Mouse (Mus musculus) thymus, adult 2 months (tissue): ENCODE results near the gene Pappa2. TPM values are rescaled to one million over a fixed set of nuclear protein-coding genes. Genes with fewer than 3 reads are reported as not detected.

Experiments
- DNase-seq: peaks from one replicate; pipeline ENCODE4 v3.0.0; 2021
- H3K27ac ChIP-seq: fragments of 200-500 bp; 2 replicates; pipeline ENCODE4 v1.5.1; 2012; ENCODE audit warnings: low read length, control low read depth; ENCODE audit not compliant: control insufficient read depth, insufficient read depth
- H3K27me3 ChIP-seq: fragments of 200-500 bp; 2 replicates; pipeline ENCODE4 v1.6.1; 2012; ENCODE audit warnings: mild to moderate bottlenecking, low read length, moderate library complexity, mixed read lengths; ENCODE audit not compliant: control insufficient read depth, insufficient read depth
- H3K36me3 ChIP-seq: fragments of 200-500 bp; 2 replicates; pipeline ENCODE4 v1.6.1; 2012; ENCODE audit warnings: mild to moderate bottlenecking, low read length, moderate library complexity; ENCODE audit not compliant: control insufficient read depth, insufficient read depth
- H3K4me1 ChIP-seq: fragments of 200-500 bp; replicated peaks from 2 replicates; pipeline ENCODE4 v1.6.1; 2012; ENCODE audit warnings: low read length; ENCODE audit not compliant: control insufficient read depth, insufficient read depth
- H3K4me3 ChIP-seq: fragments of 200-500 bp; 2 replicates; pipeline ENCODE4 v1.5.1; 2012; ENCODE audit warnings: mild to moderate bottlenecking, low read length, control low read depth, moderate library complexity; ENCODE audit not compliant: control insufficient read depth, insufficient read depth
- CTCF ChIP-seq: fragments of 200-500 bp; IDR thresholded peaks from 2 replicates; pipeline ENCODE4 v1.5.1; 2012; ENCODE audit warnings: mild to moderate bottlenecking, control low read depth, low read length, moderate library complexity, borderline replicate concordance; ENCODE audit not compliant: control insufficient read depth, poor library complexity, insufficient read depth; ENCODE audit errors: extremely low read depth
- POLR2A ChIP-seq: fragments of 200-500 bp; IDR thresholded peaks from 2 replicates; pipeline ENCODE4 v1.6.1; 2012; ENCODE audit warnings: mild to moderate bottlenecking, low read length, control low read depth, moderate library complexity; ENCODE audit not compliant: control insufficient read depth, poor library complexity, insufficient read depth; ENCODE audit errors: extremely low read depth
- WGBS: fragments of 180-500 bp; shearing (Covaris S2); methylation state at CpG from one replicate; pipeline ENCODE4 v1.1.7; 2018; 5-methylcytosine and 5-hydroxymethylcytosine counted together
- polyA plus RNA-seq: library from polyadenylated mRNA; depleted of rRNA; stranded (reverse); fragments of >200 nt; gene quantifications from 2 replicates; pipeline ENCODE4 v1.2.3, GENCODE M21; 2012

Pappa2 gene
- polyA plus RNA-seq, 1 experiment: 0.62 TPM

DNA sequence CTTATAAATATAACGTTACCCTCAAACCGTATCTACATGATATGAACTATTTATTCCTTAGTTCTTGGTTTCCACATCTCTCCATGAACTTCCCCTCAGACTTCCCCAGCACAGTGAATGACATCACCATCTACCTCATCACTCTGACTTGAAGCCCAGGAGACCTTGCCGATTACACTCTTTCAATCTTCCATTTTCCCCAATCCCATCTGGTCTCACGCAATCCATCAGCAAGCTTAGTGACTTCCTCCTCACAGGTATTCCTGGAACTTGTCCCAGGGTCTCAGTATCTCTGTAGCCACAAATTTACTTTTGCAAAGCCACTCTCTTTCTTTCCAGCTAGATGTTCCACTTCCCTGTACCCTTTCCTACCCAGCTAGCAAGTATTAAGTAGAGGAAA lies 209.5 kb downstream of the Pappa2 start:
- DNase-seq: no peak
- Histone ChIP-seq H3K4me3 (no peak overlapping the region), H3K27ac (no peak overlapping the region), H3K27me3 (no peaks in the 10 kb centered on the region), H3K36me3 (no peaks in the 10 kb centered on the region), H3K4me1 (no peaks in the 10 kb centered on the region)
- 96% methylated on average over 4 of the region's 4 CpGs for WGBS
- TF ChIP-seq CTCF (no peak), POLR2A (no peak)

DNA sequence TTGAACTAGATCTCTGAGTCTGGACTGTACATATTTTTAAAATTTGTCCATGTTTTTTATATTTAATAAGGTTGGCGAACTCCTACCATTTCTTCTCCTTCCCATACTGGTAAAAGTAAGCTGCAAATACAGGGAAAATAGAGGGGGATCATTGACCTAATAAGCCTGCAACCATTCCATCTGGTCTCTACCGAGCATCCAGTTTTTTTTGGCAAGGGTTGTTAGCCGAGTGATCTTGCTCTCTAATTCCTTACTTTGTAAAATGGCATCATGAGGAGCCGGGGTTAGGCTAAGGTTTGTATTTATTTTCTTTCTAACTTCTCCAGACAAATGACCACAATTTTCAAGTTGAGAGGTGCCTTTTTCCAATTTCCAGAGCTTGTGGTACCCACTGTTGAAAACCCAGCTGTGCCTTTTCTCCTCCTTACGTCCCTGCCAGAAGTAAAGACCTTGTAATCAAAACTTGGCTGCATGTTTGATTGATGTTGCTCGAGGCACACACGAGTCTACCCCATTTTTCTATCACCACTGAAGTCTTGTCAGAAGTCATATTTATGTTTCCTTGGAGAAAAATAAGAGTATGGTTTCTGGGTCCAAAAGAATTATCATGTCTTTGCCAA lies 210.1 kb downstream of the Pappa2 start:
- H3K4me3 ChIP-seq: no peak overlapping the region
- no peak for DNase-seq
- no peak for TF ChIP-seq POLR2A
- no peak for TF ChIP-seq CTCF
- no peaks in the 10 kb centered on the region for H3K36me3 ChIP-seq
- H3K27me3 ChIP-seq: no peaks in the 10 kb centered on the region
- H3K27ac ChIP-seq: no peak overlapping the region
- 87% methylated on average over 7 of the region's 7 CpGs for WGBS
- H3K4me1 ChIP-seq: no peaks in the 10 kb centered on the region

DNA sequence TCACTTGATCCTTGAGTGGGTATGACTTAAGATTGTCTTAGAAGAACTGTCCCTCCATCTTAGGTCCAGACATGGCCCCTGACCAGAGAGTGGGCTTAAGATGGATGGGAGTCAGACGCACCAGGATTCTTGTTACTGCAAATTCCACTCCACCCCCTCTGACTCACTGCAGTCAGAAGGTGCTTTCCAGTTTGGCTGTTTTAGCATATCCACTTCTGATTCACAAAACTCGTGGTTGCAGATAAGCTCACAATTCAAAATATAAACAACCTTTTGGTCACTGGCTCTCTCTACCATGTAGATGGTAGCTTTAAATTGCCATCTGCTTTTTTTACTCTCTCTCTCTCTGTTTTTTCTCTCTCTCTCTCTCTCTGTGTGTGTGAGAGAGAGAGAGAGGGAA lies 214.4 kb downstream of the Pappa2 start:
- H3K36me3 ChIP-seq: no peaks in the 10 kb centered on the region
- WGBS: 64% methylated on average over 2 of the region's 2 CpGs
- H3K27ac ChIP-seq: no peak overlapping the region
- H3K4me3 ChIP-seq: no peak overlapping the region
- TF ChIP-seq CTCF (no peak), POLR2A (no peak)
- no peak for DNase-seq
- no peaks in the 10 kb centered on the region for H3K4me1 ChIP-seq
- no peaks in the 10 kb centered on the region for H3K27me3 ChIP-seq

DNA sequence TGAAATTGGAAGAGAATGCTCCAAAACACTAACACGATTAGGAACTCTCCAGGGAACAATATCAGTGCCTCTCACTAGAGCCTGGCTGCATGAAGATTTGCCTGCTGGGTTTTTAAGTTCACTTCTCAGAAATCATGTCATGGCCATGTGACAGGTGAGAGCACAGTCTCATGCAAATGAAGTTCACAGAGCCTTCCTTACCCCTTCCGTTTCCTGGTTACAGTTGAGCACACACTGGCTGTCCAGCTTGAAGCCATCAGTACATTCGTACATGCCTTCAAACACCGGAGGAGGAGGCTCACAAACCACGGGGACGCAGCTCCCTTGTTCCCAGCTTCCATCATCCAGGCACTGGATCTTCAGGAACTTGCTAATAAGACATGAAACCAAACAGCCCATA lies 215.6 kb downstream of the Pappa2 start:
- TF ChIP-seq CTCF (no peak), POLR2A (no peak)
- Histone ChIP-seq H3K4me3 (no peak overlapping the region), H3K4me1 (no peaks in the 10 kb centered on the region), H3K27me3 (no peaks in the 10 kb centered on the region), H3K36me3 (no peaks in the 10 kb centered on the region), H3K27ac (no peak overlapping the region)
- no peak for DNase-seq
- WGBS: 86% methylated on average over 6 of the region's 6 CpGs

DNA sequence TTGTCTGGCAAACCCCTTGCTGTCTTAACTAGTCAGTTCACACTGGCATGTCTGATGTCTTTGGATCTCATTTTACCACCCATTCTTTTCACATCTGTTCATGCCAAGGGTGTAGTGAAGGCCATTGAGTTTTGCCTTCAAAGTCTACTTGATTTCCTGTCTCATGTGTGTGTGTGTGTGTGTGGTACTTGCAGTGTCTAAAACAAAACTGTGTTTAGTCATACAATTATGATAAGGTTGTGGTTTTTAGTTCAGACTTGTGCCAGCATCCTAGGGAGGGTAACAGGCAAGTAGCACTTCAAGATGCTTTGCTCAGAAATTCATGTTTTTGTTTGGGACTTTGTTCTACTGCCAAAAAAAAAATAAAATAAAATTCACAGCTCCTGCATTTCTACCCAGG lies 216.1 kb downstream of the Pappa2 start:
- Histone ChIP-seq H3K4me1 (no peaks in the 10 kb centered on the region), H3K27ac (no peak overlapping the region), H3K27me3 (no peaks in the 10 kb centered on the region), H3K36me3 (no peaks in the 10 kb centered on the region), H3K4me3 (no peak overlapping the region)
- TF ChIP-seq CTCF (no peak), POLR2A (no peak)
- no peak for DNase-seq

DNA sequence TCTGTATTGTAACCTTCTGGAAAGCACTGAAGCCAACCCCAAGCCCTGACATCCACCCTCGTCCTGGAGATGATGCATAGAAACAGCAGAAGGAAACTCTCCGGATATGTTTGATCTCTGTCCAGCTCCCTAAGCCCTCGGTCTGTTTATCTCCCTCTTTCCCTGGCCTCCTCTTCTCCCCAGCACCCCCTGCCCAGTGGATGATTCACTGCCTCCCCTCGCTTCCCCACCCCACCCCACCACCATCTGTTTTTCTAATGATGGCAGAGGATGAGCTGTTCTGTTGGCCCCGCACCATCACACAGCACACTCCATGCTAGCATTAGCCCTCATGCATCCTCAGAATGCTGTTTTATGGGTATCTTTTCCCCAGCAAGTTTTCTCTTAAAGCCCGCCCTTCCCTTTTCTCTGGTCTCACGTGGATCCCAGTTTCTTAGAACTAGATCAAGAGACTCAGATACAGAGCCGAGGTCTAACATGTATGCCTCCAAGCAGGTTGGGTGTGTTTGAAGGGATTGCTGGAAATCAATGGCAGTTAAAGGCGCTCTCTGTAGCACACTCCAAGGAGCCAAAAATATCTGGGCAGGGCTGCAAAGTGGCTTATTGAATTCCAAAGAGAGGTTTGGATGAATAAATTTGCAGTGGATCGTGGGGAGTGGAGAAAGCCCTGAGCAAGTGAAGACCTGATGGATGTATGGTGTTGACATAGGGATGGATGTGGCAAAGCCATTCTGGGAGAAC lies 231.8 kb downstream of the Pappa2 start:
- TF ChIP-seq CTCF (no peak), POLR2A (no peak)
- H3K27ac ChIP-seq: no peak overlapping the region
- no peak for DNase-seq
- H3K36me3 ChIP-seq: no peaks in the 10 kb centered on the region
- 82% methylated on average over 10 of the region's 10 CpGs for WGBS
- no peak overlapping the region for H3K4me3 ChIP-seq
- H3K4me1 ChIP-seq: no peaks in the 10 kb centered on the region
- no peaks in the 10 kb centered on the region for H3K27me3 ChIP-seq

DNA sequence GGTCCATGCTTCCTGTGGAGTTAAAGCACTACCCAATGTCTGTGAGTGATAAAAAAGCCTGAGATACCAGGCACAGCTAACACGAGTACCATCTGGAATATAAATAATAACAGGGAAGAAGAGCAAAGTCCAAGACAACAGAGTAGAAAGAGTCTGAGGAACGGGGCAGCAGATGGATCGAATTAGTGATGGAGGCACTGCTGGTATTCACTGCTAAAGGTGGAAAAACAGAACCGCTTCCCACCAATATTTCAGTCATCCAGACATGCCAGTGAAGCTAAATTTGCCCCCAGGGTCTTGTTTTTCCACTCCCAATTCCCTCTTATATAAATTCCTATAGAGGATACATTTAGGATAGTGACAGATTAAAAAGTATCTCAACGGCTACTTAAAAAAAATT lies 238.8 kb downstream of the Pappa2 start:
- DNase-seq: no peak
- WGBS: 84% methylated on average over 5 of the region's 5 CpGs
- no peak overlapping the region for H3K27ac ChIP-seq
- H3K4me1 ChIP-seq: no peaks in the 10 kb centered on the region
- no peak for TF ChIP-seq POLR2A
- no peak for TF ChIP-seq CTCF
- H3K4me3 ChIP-seq: no peak overlapping the region
- no peaks in the 10 kb centered on the region for H3K27me3 ChIP-seq
- no peaks in the 10 kb centered on the region for H3K36me3 ChIP-seq
